Mouse (Mus musculus) CH12.LX (cell line): ENCODE data around the gene Tmem69.

Experiments used
- CTCF ChIP-seq, 2 experiments: IDR thresholded peaks in 1 of 2; conservative IDR thresholded peaks in 1 of 2; 2 replicates each; pipeline ENCODE4 v1.5.1; 2011 to 2012; ENCODE audit warnings: low read depth in 2 of 2, low read length in 2 of 2, improper control_type of control experiment in 1 of 2, inconsistent platforms in 1 of 2, mild to moderate bottlenecking in 1 of 2, moderate library complexity in 1 of 2
- ELF1 ChIP-seq: IDR thresholded peaks from 2 replicates; pipeline ENCODE4 v1.6.1; 2014; ENCODE audit warnings: low read depth, mild to moderate bottlenecking, inconsistent platforms, low read length, improper control_type of control experiment
- EP300 ChIP-seq: IDR thresholded peaks from 2 replicates; pipeline ENCODE4 v1.6.1; 2011; ENCODE audit warnings: low read length, improper control_type of control experiment
- MAFK ChIP-seq: IDR thresholded peaks from 2 replicates; pipeline ENCODE4 v1.6.1; 2011; ENCODE audit warnings: low read length, improper control_type of control experiment; ENCODE audit not compliant: insufficient replicate concordance
- MAX ChIP-seq: IDR thresholded peaks from 2 replicates; pipeline ENCODE4 v1.6.1; 2011; ENCODE audit warnings: low read length, improper control_type of control experiment
- MAZ ChIP-seq: IDR thresholded peaks from 2 replicates; pipeline ENCODE4 v1.6.1; 2012; ENCODE audit warnings: low read depth, mild to moderate bottlenecking, inconsistent platforms, low read length, improper control_type of control experiment, moderate library complexity
- MEF2A ChIP-seq: IDR thresholded peaks from 2 replicates; pipeline ENCODE4 v1.6.1; 2014; ENCODE audit warnings: low read depth, mild to moderate bottlenecking, inconsistent platforms, low read length, improper control_type of control experiment, borderline replicate concordance
- POLR2A ChIP-seq: IDR thresholded peaks from 2 replicates; pipeline ENCODE4 v1.6.1; 2011; ENCODE audit warnings: low read depth, mild to moderate bottlenecking, improper control_type of control experiment, low read length
- POLR2AphosphoS2 ChIP-seq: IDR thresholded peaks from 2 replicates; pipeline ENCODE4 v1.6.1; 2011; ENCODE audit warnings: low read depth, low read length, improper control_type of control experiment
- TBP ChIP-seq: conservative IDR thresholded peaks from 2 replicates; pipeline ENCODE4 v1.6.1; 2011; ENCODE audit warnings: low read depth, low read length, improper control_type of control experiment
- USF2 ChIP-seq: conservative IDR thresholded peaks from 2 replicates; pipeline ENCODE4 v1.6.1; 2011; ENCODE audit warnings: low read depth, low read length, improper control_type of control experiment
- ZC3H11A ChIP-seq: IDR thresholded peaks from 2 replicates; pipeline ENCODE4 v1.6.1; 2012; ENCODE audit warnings: low read depth, mild to moderate bottlenecking, inconsistent platforms, low read length, improper control_type of control experiment
- ZMIZ1 ChIP-seq: IDR thresholded peaks from 2 replicates; pipeline ENCODE4 v1.6.1; 2012; ENCODE audit warnings: low read depth, mild to moderate bottlenecking, inconsistent platforms, low read length, improper control_type of control experiment
- ZNF384 ChIP-seq: IDR thresholded peaks from 2 replicates; pipeline ENCODE4 v1.6.1; 2012; ENCODE audit warnings: low read depth, low read length, improper control_type of control experiment, inconsistent platforms

DNA sequence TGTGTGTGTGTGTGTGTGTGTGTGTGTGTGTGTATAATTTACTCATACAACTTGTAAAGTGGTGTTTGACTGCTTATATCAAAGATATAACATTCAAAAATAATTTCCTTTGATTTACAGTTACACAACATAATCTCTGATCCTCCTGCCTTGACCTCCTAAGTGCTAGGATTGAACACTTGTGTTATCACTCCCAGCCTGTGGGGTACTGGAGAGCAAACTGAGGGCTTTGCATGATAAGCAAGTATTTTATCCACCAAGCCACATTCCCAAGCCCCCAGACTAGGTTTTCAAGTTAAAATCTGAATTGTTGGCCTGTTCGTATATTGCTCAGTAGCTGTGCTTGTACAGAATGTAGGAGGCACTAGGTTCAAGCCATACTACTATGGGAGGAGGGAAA is 5.3 kb downstream of the Tmem69 start:
- TF ChIP-seq EP300 (no peak), ZC3H11A (no peak), ELF1 (no peak), CTCF (conservative IDR thresholded peaks at IDR 0.05 in 1 of 2, IDR thresholded peaks at IDR 0.05 in 1 of 2; ENCODE audit: low read depth in 2 of 2, low read length in 2 of 2) (no peak), USF2 (no peak), MEF2A (no peak), ZMIZ1 (no peak), POLR2AphosphoS2 (no peak), MAX (no peak), MAZ (no peak), MAFK (no peak), TBP (no peak), POLR2A (no peak), ZNF384 (no peak)
